Mouse (Mus musculus) kidney, postnatal 0 days (tissue): Measurements from ENCODE around the gene Hmgb2. TPM values are rescaled to one million over a fixed set of nuclear protein-coding genes. Genes with fewer than 3 reads are reported as not detected.

Experiments
- ATAC-seq: fragments of 200-750 bp; cut with Nextera tagmentation; replicated peaks from 2 replicates; pipeline ENCODE4 v1.8.0; 2017; ENCODE audit warnings: low read depth, moderate number of reproducible peaks, moderate TSS enrichment, moderate library complexity; ENCODE audit not compliant: low FRiP score
- DNase-seq: peaks from one replicate; pipeline ENCODE4 v3.0.0-alpha.2; 2016; ENCODE audit warnings: low spot score
- H3K27ac ChIP-seq: fragments of 300-500 bp; sonication (generic); 2 replicates; pipeline ENCODE4 v1.5.1; 2014; ENCODE audit warnings: mild to moderate bottlenecking
- H3K27me3 ChIP-seq: fragments of 300-500 bp; sonication (generic); 2 replicates; pipeline ENCODE4 v1.6.1; 2014; ENCODE audit warnings: low read length, mixed read lengths; ENCODE audit not compliant: insufficient read depth
- H3K36me3 ChIP-seq: fragments of 300-500 bp; sonication (generic); 2 replicates; pipeline ENCODE4 v1.6.1; 2014; ENCODE audit warnings: low read length, mixed read lengths; ENCODE audit not compliant: insufficient read depth
- H3K4me1 ChIP-seq: fragments of 300-500 bp; sonication (generic); replicated peaks from 2 replicates; pipeline ENCODE4 v1.6.1; 2014; ENCODE audit warnings: antibody characterized with exemption, low read length, mixed read lengths; ENCODE audit not compliant: insufficient read depth
- H3K4me2 ChIP-seq: fragments of 300-500 bp; sonication (generic); 2 replicates; pipeline ENCODE4 v1.6.1; 2014; ENCODE audit warnings: mild to moderate bottlenecking, low read length, moderate library complexity, mixed read lengths
- H3K4me3 ChIP-seq: fragments of 300-500 bp; sonication (generic); replicated peaks from 2 replicates; pipeline ENCODE4 v1.5.1; 2014; ENCODE audit warnings: low read depth, low read length
- H3K9ac ChIP-seq: fragments of 300-500 bp; sonication (generic); 2 replicates; pipeline ENCODE4 v1.6.1; 2014; ENCODE audit warnings: low read depth, low read length
- H3K9me3 ChIP-seq: fragments of 300-500 bp; sonication (generic); replicated peaks from 2 replicates; pipeline ENCODE4 v1.6.1; 2016; ENCODE audit warnings: low read length, inconsistent platforms, mixed read lengths
- CTCF ChIP-seq: IDR thresholded peaks from 2 replicates; pipeline ENCODE4 v1.5.1; 2016; ENCODE audit warnings: antibody characterized with exemption, low read depth, mild to moderate bottlenecking, moderate library complexity
- WGBS: fragments of 180-500 bp; shearing (Covaris S2); extraction: QIAGEN DNeasy Blood & Tissue Kit; methylation state at CpG from one replicate; pipeline ENCODE4 v1.1.7; 2014; 5-methylcytosine and 5-hydroxymethylcytosine counted together
- polyA plus RNA-seq: library from polyadenylated mRNA; unstranded; fragments of >200 nt; fragmentation: Nextera tagmentation; extraction: Ambion mirVana; gene quantifications from 2 replicates; pipeline ENCODE4 v1.2.1, GENCODE M21; 2015

Gene Hmgb2
- polyA plus RNA-seq, 1 experiment from 2014 or later, result 307 TPM

DNA sequence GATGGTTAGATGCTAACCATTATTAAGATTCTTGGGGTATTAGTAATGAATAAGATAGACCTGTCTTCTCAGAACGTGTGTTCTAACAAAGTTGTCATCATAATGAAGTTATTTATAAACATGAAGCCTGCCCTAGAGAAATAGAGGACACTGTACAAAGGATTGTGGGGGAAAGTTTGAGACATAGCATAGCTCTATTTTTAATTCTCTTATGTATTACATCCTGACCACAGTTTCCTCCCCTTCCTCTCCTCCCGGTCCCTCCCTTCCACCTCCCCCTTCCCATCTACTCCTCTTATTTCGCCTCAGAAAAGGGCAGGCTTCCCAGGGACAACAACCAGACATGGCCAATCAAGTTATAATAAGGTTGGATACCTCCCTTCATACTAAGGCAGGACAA is 33.3 kb upstream of the Hmgb2 start:
- 53% methylated on average over 3 of the region's 3 CpGs for WGBS
- no peak overlapping the region for H3K4me3 ChIP-seq
- no peak overlapping the region for H3K27ac ChIP-seq
- H3K27me3 ChIP-seq, result no peaks in the 10 kb centered on the region
- DNase-seq (no peak), ATAC-seq (no peak)
- no peaks in the 10 kb centered on the region for H3K9me3 ChIP-seq
- H3K4me1 ChIP-seq, result no peaks in the 10 kb centered on the region
- H3K9ac ChIP-seq, result no peak overlapping the region
- no peak overlapping the region for H3K4me2 ChIP-seq
- H3K36me3 ChIP-seq, result 0 out of 2 replicates have a peak, but pooled peaks cover 8% of the 10 kb centered on the region
- no peak for TF ChIP-seq CTCF

DNA sequence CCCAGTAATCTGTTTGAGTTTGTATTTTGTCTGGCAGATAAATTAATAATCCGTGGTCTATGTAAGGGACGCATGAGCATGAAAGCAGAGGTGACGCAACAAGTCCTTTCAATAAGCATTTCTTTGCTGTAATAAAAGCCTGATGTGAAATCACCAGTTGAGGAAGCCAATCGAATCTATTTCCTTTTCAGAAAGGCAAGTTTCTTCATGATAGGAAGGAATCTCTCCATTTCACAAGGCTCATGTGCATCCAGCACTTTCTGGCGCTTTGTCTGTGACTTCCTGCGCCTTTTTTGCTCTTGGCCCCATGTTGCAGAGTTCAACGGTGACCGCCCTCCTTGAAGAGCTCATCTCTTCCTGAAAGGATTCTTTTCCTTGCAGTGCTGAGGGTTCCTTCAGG is 32.0 kb upstream of the Hmgb2 start:
- H3K4me1 ChIP-seq, result no peaks in the 10 kb centered on the region
- no peak overlapping the region for H3K9ac ChIP-seq
- no peak overlapping the region for H3K4me2 ChIP-seq
- ATAC-seq (no peak), DNase-seq (no peak)
- no peak for TF ChIP-seq CTCF
- H3K27ac ChIP-seq, result no peak overlapping the region
- WGBS, result 94% methylated on average over 8 of the region's 8 CpGs
- H3K9me3 ChIP-seq, result no peaks in the 10 kb centered on the region
- H3K27me3 ChIP-seq, result no peaks in the 10 kb centered on the region
- no peak overlapping the region for H3K4me3 ChIP-seq
- H3K36me3 ChIP-seq, result 0 out of 2 replicates have a peak, but pooled peaks cover 8% of the 10 kb centered on the region

DNA sequence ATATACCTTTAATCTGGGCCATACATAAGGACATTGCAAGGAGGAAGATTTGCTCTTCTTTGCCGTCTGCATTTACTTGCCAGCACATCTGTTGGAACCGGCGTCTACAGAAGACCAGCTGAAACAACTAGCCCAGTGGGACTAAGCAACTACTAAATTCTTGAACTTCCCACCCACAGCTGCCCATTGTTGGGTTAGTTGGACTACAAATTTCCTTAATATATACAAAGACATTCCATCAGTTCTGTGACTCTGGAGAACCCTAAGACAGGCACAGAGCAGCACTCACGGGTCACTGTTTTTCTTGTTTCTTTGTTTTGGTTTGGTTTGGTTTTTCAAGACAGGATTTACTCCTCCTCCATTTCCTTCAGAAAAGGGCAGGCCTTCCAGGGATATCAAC is 31.1 kb upstream of the Hmgb2 start:
- no peak for TF ChIP-seq CTCF
- H3K4me3 ChIP-seq, result no peak overlapping the region
- H3K4me2 ChIP-seq, result no peak overlapping the region
- no peak overlapping the region for H3K27ac ChIP-seq
- WGBS, result 68% methylated on average over 4 of the region's 4 CpGs
- 0 out of 2 replicates have a peak, but pooled peaks cover 4% of the 10 kb centered on the region for H3K4me1 ChIP-seq
- H3K9me3 ChIP-seq, result no peaks in the 10 kb centered on the region
- no peak for ATAC-seq
- H3K36me3 ChIP-seq, result 0 out of 2 replicates have a peak, but pooled peaks cover 8% of the 10 kb centered on the region
- DNase-seq, result no peak
- H3K9ac ChIP-seq, result no peak overlapping the region
- H3K27me3 ChIP-seq, result no peaks in the 10 kb centered on the region

DNA sequence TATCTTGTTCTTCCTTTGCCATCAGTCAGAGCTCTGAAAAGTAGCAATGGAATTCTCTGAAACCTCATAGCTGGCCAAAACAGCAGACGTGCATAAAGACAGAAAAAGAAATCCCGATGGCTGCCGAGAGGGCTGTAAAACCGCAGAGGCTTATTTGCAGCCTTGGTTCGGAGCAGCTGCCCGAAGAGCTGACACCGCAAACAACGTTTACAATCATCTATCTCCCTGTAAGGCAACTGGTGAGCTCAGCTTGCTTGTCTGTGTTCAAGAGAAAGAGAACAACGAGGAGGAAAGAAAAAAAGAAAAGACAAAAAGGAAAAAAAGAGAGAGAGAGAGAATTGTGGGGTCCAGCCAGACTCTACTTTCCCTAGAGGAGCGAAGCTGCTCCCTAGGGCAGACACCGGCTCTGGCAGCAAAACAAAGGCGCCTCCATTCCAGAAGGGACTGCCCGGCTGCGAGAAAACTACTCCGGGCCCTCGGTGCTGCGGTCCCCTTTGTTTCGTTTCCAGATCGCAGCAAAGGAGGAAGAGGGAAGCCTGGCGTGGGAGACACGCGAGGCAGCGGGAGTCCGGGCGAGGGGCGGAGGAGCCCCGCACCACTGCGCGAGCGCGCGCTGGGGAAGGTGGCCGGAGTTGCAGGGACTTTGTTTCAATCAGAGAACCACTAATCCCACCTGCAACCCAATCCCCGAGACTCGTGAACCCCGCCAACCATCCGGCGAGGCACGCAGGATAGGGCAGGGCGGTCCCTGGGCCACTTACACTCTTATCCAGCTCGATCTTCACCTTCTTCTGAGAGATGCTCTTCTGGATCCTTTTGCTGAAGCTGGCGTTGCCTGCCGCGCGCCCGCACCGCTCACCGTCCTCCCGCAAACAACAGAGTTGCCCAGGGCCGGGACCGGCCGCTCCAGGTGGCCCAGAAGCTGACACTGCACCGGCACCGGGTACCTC is 24.9 kb upstream of the Hmgb2 start:
- TF ChIP-seq CTCF, result no peak
- Histone ChIP-seq H3K4me1 (0 out of 2 replicates have a peak, but pooled peaks cover 7% of the 10 kb centered on the region), H3K27ac (peak overlapping the region; percentile 81), H3K9me3 (no peaks in the 10 kb centered on the region), H3K4me2 (peak overlapping the region; percentile 85), H3K27me3 (no peaks in the 10 kb centered on the region), H3K4me3 (peak overlapping the region; percentile 96), H3K36me3 (0 out of 2 replicates have a peak, but pooled peaks cover 1% of the 10 kb centered on the region), H3K9ac (peak overlapping the region; percentile 76)
- DNase-seq (peak; percentile 73), ATAC-seq (peak; percentile 53)
- WGBS, result under 1% methylated on average over 54 of the region's 54 CpGs

DNA sequence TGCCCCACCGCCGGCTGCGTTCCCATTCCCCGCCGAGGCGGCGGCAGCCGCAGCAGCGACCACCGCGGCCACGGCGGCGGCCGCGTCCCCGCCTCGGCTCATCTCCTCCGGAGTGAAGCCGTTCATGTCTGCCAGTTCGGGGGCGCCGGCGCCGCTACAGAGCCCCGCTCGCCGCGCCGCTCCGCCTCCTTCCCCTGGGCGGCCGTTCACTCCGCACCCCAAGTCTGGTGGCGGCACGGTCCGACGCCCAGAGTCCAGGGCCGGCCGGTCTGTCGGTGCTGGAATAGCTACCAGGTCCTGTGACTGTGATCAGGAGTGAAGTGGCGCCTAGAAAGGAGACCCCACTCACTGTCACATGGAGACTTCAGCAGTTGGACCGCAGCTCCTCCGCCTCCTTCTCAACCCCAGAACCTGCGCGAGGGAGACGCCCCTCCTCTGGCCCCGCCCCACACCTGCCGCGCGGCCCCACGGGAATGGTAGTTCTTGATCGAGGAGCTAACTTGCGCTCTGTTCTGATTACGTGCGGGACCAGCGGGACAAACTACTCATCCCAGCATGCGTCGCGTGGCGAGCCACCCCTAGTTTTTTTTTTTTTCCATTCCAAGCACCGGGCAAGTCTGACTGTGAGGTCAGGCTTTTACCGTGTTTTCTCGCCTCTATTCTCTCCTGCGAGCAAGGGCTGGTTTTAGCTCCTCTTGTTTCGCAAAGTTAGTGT is 24.1 kb upstream of the Hmgb2 start, which contains the start of gene Sap30:
Gene Sap30 (minus strand): TSS at position 420 of the 715 bp plus-strand sequence.
- peak; percentile 98 for ATAC-seq
- WGBS, result under 1% methylated on average over 65 of the region's 66 CpGs

DNA sequence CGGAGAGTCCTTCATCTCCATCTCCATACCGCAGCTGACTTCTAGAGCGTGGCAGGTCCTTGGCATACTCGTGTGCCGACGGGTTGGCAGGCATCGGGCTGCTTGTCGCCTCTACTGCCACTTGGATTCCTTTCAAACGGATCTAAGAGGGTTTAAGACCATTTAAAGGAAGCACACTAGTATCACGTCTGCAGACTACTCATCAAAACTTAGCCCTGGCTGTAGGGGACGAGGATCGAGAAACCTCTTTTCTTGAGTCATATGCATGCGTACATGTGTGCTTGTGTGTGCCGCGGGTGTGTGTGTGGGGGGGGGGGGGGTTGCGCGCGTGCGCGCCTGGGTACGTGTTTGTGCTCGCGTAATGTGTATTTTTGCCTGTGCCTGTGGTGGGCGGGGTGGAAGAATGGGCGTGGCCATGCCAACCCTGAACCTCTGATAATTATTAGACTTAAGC is 23.4 kb upstream of the Hmgb2 start:
- H3K9me3 ChIP-seq, result no peaks in the 10 kb centered on the region
- peak overlapping the region; percentile 96 for H3K4me3 ChIP-seq
- H3K4me2 ChIP-seq, result peak overlapping the region; percentile 85
- under 1% methylated on average over 23 of the region's 25 CpGs for WGBS
- H3K27ac ChIP-seq, result peak overlapping the region; percentile 81
- peak overlapping the region; percentile 39; the same call in 1 of the 2 replicates for H3K9ac ChIP-seq
- DNase-seq, result peak; percentile 54
- ATAC-seq, result peak; percentile 30
- H3K27me3 ChIP-seq, result no peaks in the 10 kb centered on the region
- TF ChIP-seq CTCF, result no peak
- no peaks in the 10 kb centered on the region for H3K36me3 ChIP-seq
- 0 out of 2 replicates have a peak, but pooled peaks cover 7% of the 10 kb centered on the region for H3K4me1 ChIP-seq

More for the DNA sequence above, 24.1 kb upstream of the Hmgb2 start, which contains the start of gene Sap30:
- H3K9me3 ChIP-seq, result no peaks in the 10 kb centered on the region
- peak within 1 kb of the TSS; percentile 81 for H3K27ac ChIP-seq
- H3K4me1 ChIP-seq, result 0 out of 2 replicates have a peak, but pooled peaks cover 7% of the 10 kb centered on the region
- no peaks in the 10 kb centered on the region for H3K36me3 ChIP-seq
- H3K4me3 ChIP-seq, result peak within 1 kb of the TSS; percentile 96
- H3K27me3 ChIP-seq, result no peaks in the 10 kb centered on the region
- peak within 1 kb of the TSS; percentile 76 for H3K9ac ChIP-seq
- DNase-seq, result peak; percentile 98
- H3K4me2 ChIP-seq, result peak within 1 kb of the TSS; percentile 85
- no peak for TF ChIP-seq CTCF
